Mouse (Mus musculus): ENCODE results near the gene Nuak2.

- TF ChIP-seq GATA1 (IDR thresholded peaks at IDR 0.05; ENCODE audit: borderline replicate concordance, low read length), result no peak
- TF ChIP-seq FLI1 (IDR thresholded peaks at IDR 0.05; ENCODE audit: low read length), result no peak
Measured at GRCm38 (mm10) chr1:132317413-132317812, 1.5 kb downstream of the Nuak2 start.

Measured in megakaryocyte, embryonic 14.5 days (primary cell).